Mouse (Mus musculus) heart, embryonic 14.5 days (tissue): ENCODE results near the gene Tnfsf10. TPM values are rescaled to one million over a fixed set of nuclear protein-coding genes. Genes with fewer than 3 reads are reported as not detected.

ENCODE experiments used
- ATAC-seq: fragments of 200-750 bp; cut with Nextera tagmentation; 2 replicates; pipeline ENCODE4 v1.8.0; 2017; ENCODE audit warnings: low read depth, moderate TSS enrichment; ENCODE audit not compliant: insufficient number of reproducible peaks, insufficient read depth, low FRiP score
- H3K27ac ChIP-seq, 2 experiments: fragments of 200-500 bp in 1 of 2; fragments of 300-500 bp in 1 of 2; sonication (generic) in 1 of 2; replicated peaks in 1 of 2; 2 replicates each; pipeline ENCODE4 v1.5.1; 2012 to 2014; ENCODE audit warnings: low read depth in 2 of 2, low read length in 2 of 2, control low read depth in 1 of 2, mild to moderate bottlenecking in 1 of 2, mixed read lengths in 1 of 2; ENCODE audit not compliant: control insufficient read depth in 1 of 2, insufficient read depth in 1 of 2
- H3K27me3 ChIP-seq: fragments of 300-500 bp; sonication (generic); 2 replicates; pipeline ENCODE4 v1.6.1; 2014; ENCODE audit warnings: mild to moderate bottlenecking, low read length, control low read depth; ENCODE audit not compliant: control insufficient read depth, insufficient read depth
- H3K36me3 ChIP-seq: fragments of 300-500 bp; sonication (generic); 2 replicates; pipeline ENCODE4 v1.6.1; 2014; ENCODE audit warnings: mild to moderate bottlenecking, control low read depth, low read length, mixed read lengths; ENCODE audit not compliant: control insufficient read depth, insufficient read depth
- H3K4me1 ChIP-seq, 2 experiments: fragments of 200-500 bp in 1 of 2; fragments of 300-500 bp in 1 of 2; sonication (generic) in 1 of 2; 2 replicates each; pipeline ENCODE4 v1.6.1; 2012 to 2014; ENCODE audit warnings: low read length in 2 of 2, control low read depth in 1 of 2, mixed read lengths in 1 of 2; ENCODE audit not compliant: control insufficient read depth in 2 of 2, insufficient read depth in 2 of 2
- H3K4me2 ChIP-seq: fragments of 300-500 bp; sonication (generic); 2 replicates; pipeline ENCODE4 v1.6.1; 2014; ENCODE audit warnings: mild to moderate bottlenecking, low read length
- H3K4me3 ChIP-seq, 2 experiments: fragments of 200-500 bp in 1 of 2; fragments of 300-500 bp in 1 of 2; sonication (generic) in 1 of 2; 2 replicates each; pipeline ENCODE4 v1.5.1; 2012 to 2014; ENCODE audit warnings: low read length in 2 of 2, mild to moderate bottlenecking in 2 of 2, control low read depth in 1 of 2, low read depth in 1 of 2, moderate library complexity in 1 of 2; ENCODE audit not compliant: control insufficient read depth in 1 of 2, insufficient read depth in 1 of 2
- H3K9ac ChIP-seq: fragments of 300-500 bp; sonication (generic); 2 replicates; pipeline ENCODE4 v1.6.1; 2014; ENCODE audit warnings: mild to moderate bottlenecking, low read length
- H3K9me3 ChIP-seq: fragments of 300-500 bp; sonication (generic); 2 replicates; pipeline ENCODE4 v1.6.1; 2016; ENCODE audit warnings: low read length, control low read depth; ENCODE audit not compliant: control insufficient read depth
- WGBS: fragments of 180-500 bp; shearing (Covaris S2); extraction: QIAGEN DNeasy Blood & Tissue Kit; methylation state at CpG from one replicate; pipeline ENCODE4 v1.1.7; 2014; 5-methylcytosine and 5-hydroxymethylcytosine counted together
- polyA plus RNA-seq: library from polyadenylated mRNA; unstranded; fragments of >200 nt; fragmentation: Nextera tagmentation; extraction: Ambion mirVana; gene quantifications from 2 replicates; pipeline ENCODE4 v1.2.1, GENCODE M21; 2014

The Tnfsf10 gene
- polyA plus RNA-seq, result 0.23 and 0.30 TPM in 2 replicates

DNA sequence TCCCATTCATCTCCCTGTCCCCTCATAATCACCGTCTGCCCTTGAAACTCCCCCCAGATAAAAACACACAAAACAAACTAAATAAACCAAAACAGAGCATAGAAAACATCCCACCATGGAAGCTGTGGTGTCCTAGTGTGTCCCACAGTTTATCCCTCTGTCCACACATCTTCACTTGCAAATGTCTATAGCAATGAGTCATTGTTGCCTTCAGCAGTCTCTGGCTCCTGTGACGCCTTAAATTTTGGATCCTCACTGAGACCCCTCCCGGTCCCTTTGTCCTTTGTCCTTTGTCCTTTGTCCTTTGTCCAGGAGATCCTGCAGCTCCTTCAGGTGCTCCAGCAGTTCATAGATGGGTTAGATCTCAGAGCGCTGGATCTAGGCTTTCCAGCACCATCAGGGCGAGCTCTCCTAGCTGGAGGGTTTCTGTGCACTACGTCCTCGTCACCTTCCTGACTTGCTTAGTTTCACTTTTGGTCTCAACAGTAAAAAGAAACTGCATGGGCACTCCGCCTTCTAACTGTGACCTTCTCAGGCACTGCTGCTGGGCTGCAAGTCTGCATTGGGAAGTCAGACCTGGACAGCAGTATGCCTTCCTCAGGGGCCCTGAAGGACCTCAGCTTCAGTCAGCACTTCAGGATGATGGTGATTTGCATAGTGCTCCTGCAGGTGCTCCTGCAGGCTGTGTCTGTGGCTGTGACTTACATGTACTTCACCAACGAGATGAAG lies at the start of gene Tnfsf10:
Gene Tnfsf10 (plus strand): TSS at position 470 of the 729 bp plus-strand sequence.
- Histone ChIP-seq H3K4me2 (peak within 1 kb of the TSS; percentile 57), H3K9ac (peak within 1 kb of the TSS; percentile 46), H3K4me3 (peak within 1 kb of the TSS; percentile 2 to 13; a peak in 2 of 4 replicates), H3K27me3 (no peaks in the 10 kb centered on the region), H3K9me3 (no peaks in the 10 kb centered on the region), H3K27ac (no peak within 1 kb of the TSS; a peak in 1 of 4 replicates), H3K4me1 (peaks cover 5 to 9% of the 10 kb centered on the region in 2 experiments), H3K36me3 (no peaks in the 10 kb centered on the region)
- WGBS, result 60% methylated on average over 9 of the region's 9 CpGs
- no peak for ATAC-seq

DNA sequence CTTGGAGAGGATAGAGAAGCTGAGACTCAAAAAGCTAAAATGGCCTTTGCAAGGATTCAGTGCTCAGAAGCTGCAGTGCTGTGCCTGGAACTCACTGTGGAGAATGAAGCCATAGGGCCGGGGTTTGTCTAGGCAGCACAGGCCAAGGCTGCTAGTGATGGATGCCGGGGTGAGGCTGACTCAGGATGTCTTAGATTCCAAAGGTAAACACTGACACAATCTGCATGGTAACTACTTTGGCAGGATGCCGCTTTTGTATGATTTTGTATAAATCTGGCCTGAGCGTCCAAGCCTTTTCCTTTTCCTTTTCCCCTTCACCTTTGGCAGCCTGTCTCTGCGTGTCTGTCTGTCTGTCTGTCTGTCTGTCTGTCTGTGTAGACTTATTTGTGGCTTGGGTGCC lies 49.5 kb upstream of the Tnfsf10 start:
- no peak for ATAC-seq
- Histone ChIP-seq H3K4me1 (peaks cover 0 to 2% of the 10 kb centered on the region in 2 experiments; a peak in 2 of 4 replicates), H3K36me3 (no peaks in the 10 kb centered on the region), H3K27me3 (no peaks in the 10 kb centered on the region), H3K9ac (no peak overlapping the region), H3K4me2 (no peak overlapping the region), H3K9me3 (no peaks in the 10 kb centered on the region), H3K27ac (no peak overlapping the region), H3K4me3 (no peak overlapping the region)
- 70% methylated on average over 5 of the region's 5 CpGs for WGBS

GRCm38 (mm10) chr3:27267887-27268286 lies 48.9 kb upstream of the Tnfsf10 start:
- Histone ChIP-seq H3K4me3 (no peak overlapping the region), H3K9ac (no peak overlapping the region), H3K4me2 (no peak overlapping the region), H3K27me3 (no peaks in the 10 kb centered on the region), H3K4me1 (peaks cover 0 to 2% of the 10 kb centered on the region in 2 experiments; a peak in 2 of 4 replicates), H3K27ac (no peak overlapping the region), H3K9me3 (no peaks in the 10 kb centered on the region), H3K36me3 (no peaks in the 10 kb centered on the region)
- no peak for ATAC-seq
- WGBS, result 58% methylated on average over 4 of the region's 4 CpGs

- Histone ChIP-seq H3K9ac (no peak overlapping the region), H3K4me3 (no peak overlapping the region), H3K9me3 (no peaks in the 10 kb centered on the region), H3K4me2 (no peak overlapping the region), H3K4me1 (peaks cover 0 to 2% of the 10 kb centered on the region in 2 experiments; a peak in 2 of 4 replicates), H3K27ac (0 out of 4 replicates have a peak overlapping the region, but pooled peaks of 1 of the 2 experiments have one; percentile 4), H3K27me3 (no peaks in the 10 kb centered on the region), H3K36me3 (no peaks in the 10 kb centered on the region)
- 75% methylated on average over 4 of the region's 4 CpGs for WGBS
- no peak for ATAC-seq
Observed at GRCm38 (mm10) chr3:27269151-27269550, 47.7 kb upstream of the Tnfsf10 start.

GRCm38 (mm10) chr3:27270160-27270962 lies 46.5 kb upstream of the Tnfsf10 start:
- H3K27me3 ChIP-seq, result no peaks in the 10 kb centered on the region
- H3K4me2 ChIP-seq, result no peak overlapping the region
- no peaks in the 10 kb centered on the region for H3K9me3 ChIP-seq
- H3K4me3 ChIP-seq, result no peak overlapping the region
- ATAC-seq, result peak; percentile 72
- WGBS, result 42% methylated on average over 11 of the region's 11 CpGs
- no peak overlapping the region for H3K9ac ChIP-seq
- peaks cover 0 to 2% of the 10 kb centered on the region in 2 experiments; a peak in 2 of 4 replicates for H3K4me1 ChIP-seq
- peak overlapping the region; percentile 24 to 33 for H3K27ac ChIP-seq
- H3K36me3 ChIP-seq, result no peaks in the 10 kb centered on the region

DNA sequence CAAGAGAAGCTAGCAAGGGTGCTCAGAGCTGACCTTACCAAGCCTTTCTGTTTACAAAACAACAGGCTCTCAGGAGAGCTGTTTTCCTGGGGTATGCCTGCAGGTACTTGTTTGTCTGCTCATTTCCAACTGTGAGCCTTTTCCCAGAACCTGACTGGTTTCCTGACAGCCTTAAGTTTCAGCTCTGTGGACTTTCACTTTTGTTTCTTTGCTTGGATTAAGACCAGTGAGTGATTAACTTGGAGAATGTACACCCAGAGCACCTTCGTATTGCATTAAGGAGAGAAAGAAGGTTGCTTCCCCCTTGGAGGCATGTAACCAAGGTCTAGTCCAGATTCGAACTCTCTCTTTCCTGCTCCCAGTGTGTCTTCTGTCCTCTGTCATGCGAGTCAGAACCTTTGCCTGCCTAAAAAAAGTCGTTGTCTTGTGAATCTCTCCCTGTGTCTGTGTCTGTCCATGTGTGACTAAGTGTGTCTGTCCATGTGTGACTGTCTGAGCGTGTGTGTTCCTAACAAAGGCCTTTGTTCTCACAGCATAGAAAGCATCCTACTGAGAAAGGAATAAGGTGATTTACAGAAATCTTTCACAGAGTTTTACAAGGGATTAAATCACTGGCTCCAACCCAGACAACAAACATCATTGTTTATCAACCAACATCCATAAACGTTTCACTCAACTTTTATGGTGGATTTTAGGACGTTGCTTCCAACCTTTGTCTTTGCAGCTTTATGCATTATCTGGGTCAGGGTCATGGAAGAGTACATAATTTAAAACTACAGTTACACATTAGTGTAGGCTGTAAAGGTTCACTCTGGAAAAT lies 43.7 kb upstream of the Tnfsf10 start:
- Histone ChIP-seq H3K4me2 (no peak overlapping the region), H3K4me3 (no peak overlapping the region), H3K36me3 (no peaks in the 10 kb centered on the region), H3K9me3 (no peaks in the 10 kb centered on the region), H3K9ac (no peak overlapping the region), H3K4me1 (peaks cover 0 to 2% of the 10 kb centered on the region in 2 experiments; a peak in 2 of 4 replicates), H3K27me3 (no peaks in the 10 kb centered on the region), H3K27ac (no peak overlapping the region)
- ATAC-seq, result no peak
- WGBS, result 51% methylated on average over 7 of the region's 7 CpGs
